Mouse (Mus musculus) ES-E14 (cell line): ENCODE measurements around the gene Csnk1e. TPM values are rescaled to one million over a fixed set of nuclear protein-coding genes. Genes with fewer than 3 reads are reported as not detected.

Source experiments
- DNase-seq: peaks from one replicate; pipeline ENCODE4 v3.0.0-alpha.2; 2013; ENCODE audit warnings: low read depth, low spot score
- H3K27ac ChIP-seq: 2 replicates; pipeline ENCODE4 v1.5.1; 2012; ENCODE audit warnings: low read depth, mild to moderate bottlenecking, low read length, moderate library complexity, mixed read lengths; ENCODE audit not compliant: poor library complexity, insufficient read depth, severe bottlenecking
- H3K36me3 ChIP-seq: 2 replicates; pipeline ENCODE4 v1.6.1; 2012; ENCODE audit warnings: mild to moderate bottlenecking, low read length, moderate library complexity, mixed read lengths; ENCODE audit not compliant: control insufficient read depth, poor library complexity, insufficient read depth, severe bottlenecking
- H3K4me1 ChIP-seq, 2 experiments: fragments of 150-350 bp in 1 of 2; sonication (generic) in 1 of 2; 2 replicates each; pipeline ENCODE4 v1.6.1; 2012; ENCODE audit warnings: low read length in 2 of 2, mild to moderate bottlenecking in 1 of 2, mixed read lengths in 1 of 2; ENCODE audit not compliant: control insufficient read depth in 2 of 2, insufficient read depth in 2 of 2, poor library complexity in 1 of 2
- H3K4me3 ChIP-seq, 2 experiments: fragments of 150-350 bp in 1 of 2; sonication (generic) in 1 of 2; 2 replicates each; pipeline ENCODE4 v1.5.1; 2012; ENCODE audit warnings: low read length in 2 of 2, low read depth in 1 of 2, mild to moderate bottlenecking in 1 of 2, mixed read lengths in 1 of 2; ENCODE audit not compliant: insufficient read depth in 1 of 2, poor library complexity in 1 of 2, severe bottlenecking in 1 of 2
- H3K9ac ChIP-seq: 2 replicates; pipeline ENCODE4 v1.6.1; 2012; ENCODE audit warnings: low read depth, mild to moderate bottlenecking, low read length, mixed read lengths; ENCODE audit not compliant: poor library complexity, insufficient read depth, severe bottlenecking
- H3K9me3 ChIP-seq: fragments of 150-350 bp; sonication (generic); 2 replicates; pipeline ENCODE4 v1.6.1; 2012; ENCODE audit warnings: low read depth, mild to moderate bottlenecking, low read length; ENCODE audit not compliant: control insufficient read depth, insufficient read depth
- CHD2 ChIP-seq: IDR thresholded peaks from 2 replicates; pipeline ENCODE4 v1.6.1; 2014; ENCODE audit warnings: mild to moderate bottlenecking, low read depth, low read length, inconsistent platforms
- HCFC1 ChIP-seq: IDR thresholded peaks from 2 replicates; pipeline ENCODE4 v1.6.1; 2012; ENCODE audit warnings: low read length, inconsistent platforms, borderline replicate concordance; ENCODE audit not compliant: insufficient read depth
- MAFK ChIP-seq: IDR thresholded peaks from 2 replicates; pipeline ENCODE4 v1.6.1; 2014; ENCODE audit warnings: mild to moderate bottlenecking, low read depth, low read length, inconsistent platforms; ENCODE audit not compliant: insufficient read depth
- ZC3H11A ChIP-seq: IDR thresholded peaks from 2 replicates; pipeline ENCODE4 v1.6.1; 2012; ENCODE audit warnings: low read depth, mild to moderate bottlenecking, inconsistent platforms, low read length, borderline replicate concordance
- ZNF384 ChIP-seq: IDR thresholded peaks from 2 replicates; pipeline ENCODE4 v1.6.1; 2012; ENCODE audit warnings: low read depth, low read length, inconsistent platforms
- in situ Hi-C, 2 experiments: fragments of 600-800 bp; cut with MboI; formaldehyde crosslinking; loops; one replicate each; pipeline ENCODE4 v1.15.1; 2025; ENCODE audit warnings: low sequenced_read_pairs in 2 of 2, inconsistent platforms in 1 of 2; ENCODE audit not compliant: unreplicated experiment in 2 of 2
- total RNA-seq: library from RNA; depleted of rRNA; stranded (reverse); fragments of 300-350 nt; gene quantifications from 2 replicates; pipeline ENCODE4 v1.2.3, GENCODE M21; 2012

Gene Csnk1e
- total RNA-seq, 1 experiment, result 82.0 TPM

DNA sequence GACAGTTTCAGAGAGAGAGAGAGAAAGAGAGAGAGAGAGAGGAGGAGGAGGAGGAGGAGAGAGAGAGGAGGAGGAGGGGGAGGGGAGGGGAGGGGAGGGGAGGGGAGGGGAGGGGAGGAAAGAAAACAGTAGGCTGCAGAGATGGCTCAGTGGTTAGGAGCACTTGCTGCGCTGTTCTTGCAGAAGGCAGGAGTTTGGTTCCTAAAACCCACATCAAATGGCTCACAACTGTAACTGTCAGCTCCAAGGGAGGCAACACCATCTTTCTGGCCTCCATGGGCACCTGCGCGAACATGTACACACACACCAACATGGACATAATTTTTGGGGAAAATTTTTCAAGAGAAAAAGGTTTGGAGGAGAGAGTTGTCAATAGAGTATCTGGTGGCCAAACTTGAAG, 42.2 kb downstream of the Csnk1e start:
- H3K4me3 ChIP-seq, result no peak overlapping the region
- in situ Hi-C loops, result no loop called here
- TF ChIP-seq MAFK, result no peak
- TF ChIP-seq ZNF384, result no peak
- no peak for TF ChIP-seq CHD2
- TF ChIP-seq HCFC1, result no peak
- TF ChIP-seq ZC3H11A, result no peak
- H3K9me3 ChIP-seq, result no peaks in the 10 kb centered on the region
- peaks cover 7% of the 10 kb centered on the region; the same call in 1 of the 2 replicates for H3K36me3 ChIP-seq
- no peak overlapping the region for H3K27ac ChIP-seq
- DNase-seq, result no peak
- H3K9ac ChIP-seq, result no peak overlapping the region
- H3K4me1 ChIP-seq, result peaks cover 13 to 14% of the 10 kb centered on the region in 2 experiments

DNA sequence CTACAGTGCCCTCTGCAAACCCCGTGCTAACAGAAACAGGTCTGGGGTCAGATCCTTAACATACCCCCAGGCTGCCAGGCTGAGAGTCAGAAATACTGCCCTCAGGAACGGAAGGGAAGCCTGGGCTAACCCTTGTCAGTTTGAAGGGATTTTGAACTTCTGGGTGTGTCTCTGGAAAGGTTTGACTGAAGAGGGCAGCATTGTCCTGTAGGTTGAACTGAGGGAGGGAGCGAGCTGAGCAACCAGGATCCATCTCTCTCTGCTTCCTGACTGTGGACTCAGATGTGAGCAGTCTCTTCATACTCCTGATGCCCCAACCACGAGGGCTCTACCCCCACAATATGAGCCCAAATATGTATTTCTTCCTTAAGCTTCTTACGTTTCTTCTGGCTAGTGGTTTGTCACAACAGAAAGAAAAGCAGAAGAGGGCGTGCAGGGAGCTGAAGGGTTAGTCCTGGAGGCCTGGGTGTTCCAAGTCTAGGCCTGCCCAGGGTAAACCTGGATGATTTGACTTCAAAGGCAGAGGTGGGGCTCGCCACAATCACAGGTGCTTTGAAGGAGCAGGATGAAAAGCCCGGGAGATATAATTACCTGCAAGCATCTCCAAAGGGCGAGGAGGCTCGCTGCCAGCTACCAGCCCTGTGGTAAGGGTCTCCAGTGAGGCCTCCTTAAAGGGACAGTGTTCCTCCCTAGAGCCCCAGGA, 43.9 kb downstream of the Csnk1e start:
- Histone ChIP-seq H3K4me1 (peaks cover 6% of the 10 kb centered on the region in 2 experiments; a peak in 3 of 4 replicates), H3K27ac (no peak overlapping the region), H3K9me3 (no peaks in the 10 kb centered on the region), H3K4me3 (no peak overlapping the region), H3K9ac (no peak overlapping the region), H3K36me3 (no peaks in the 10 kb centered on the region)
- in situ Hi-C loops, result no loop called here
- no peak for TF ChIP-seq ZNF384
- no peak for TF ChIP-seq ZC3H11A
- TF ChIP-seq HCFC1, result no peak
- no peak for TF ChIP-seq CHD2
- no peak for DNase-seq

DNA sequence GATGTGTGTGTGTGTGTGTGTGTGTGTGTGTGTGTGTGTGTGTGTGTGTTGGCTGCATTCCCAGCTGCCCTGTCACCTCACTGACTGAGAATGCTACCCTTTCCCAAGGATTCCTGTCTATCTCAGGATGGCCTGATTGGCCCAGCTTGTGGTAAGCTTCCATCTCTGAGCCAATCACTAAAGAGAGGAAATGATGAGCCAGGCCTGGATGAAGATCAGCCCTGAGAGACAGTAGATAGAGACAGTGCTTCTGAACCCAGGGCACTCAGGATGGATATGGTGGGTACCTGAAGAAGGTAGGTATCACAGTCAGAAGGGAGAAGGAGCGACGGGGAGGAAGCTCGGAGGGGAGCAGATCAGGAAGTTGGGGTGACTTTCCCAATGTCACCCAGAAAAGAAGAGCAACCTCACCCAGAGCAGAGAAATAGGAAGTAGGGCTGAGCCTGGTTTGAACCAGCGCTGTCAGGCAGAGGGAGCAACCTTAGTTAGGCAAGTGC, 46.2 kb downstream of the Csnk1e start:
- no peak for TF ChIP-seq ZNF384
- no peak for TF ChIP-seq CHD2
- no peak for TF ChIP-seq ZC3H11A
- TF ChIP-seq MAFK, result no peak
- no peak for TF ChIP-seq HCFC1

DNA sequence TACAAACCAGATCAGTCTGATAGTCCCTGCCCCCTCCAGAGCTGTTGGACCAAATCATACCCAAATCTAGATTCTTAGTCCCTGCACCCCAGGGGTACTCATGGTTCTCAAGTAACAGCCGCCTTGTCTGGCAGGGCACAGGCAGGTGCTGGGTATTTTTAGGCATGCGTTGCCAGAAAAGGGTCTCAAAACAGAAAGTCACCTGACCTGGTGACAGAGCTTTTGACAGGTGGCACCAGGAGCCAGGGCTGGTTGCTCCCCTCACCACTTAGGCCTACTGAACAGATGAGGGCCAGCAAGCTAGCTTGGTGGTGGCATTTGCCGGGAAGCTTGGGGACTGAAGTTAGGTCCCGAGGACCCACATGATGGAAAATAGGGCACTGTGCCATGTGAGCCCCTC, 48.8 kb downstream of the Csnk1e start:
- TF ChIP-seq HCFC1 (no peak), ZNF384 (no peak), ZC3H11A (no peak), CHD2 (no peak), MAFK (no peak)
- DNase-seq, result no peak
- Histone ChIP-seq H3K36me3 (no peaks in the 10 kb centered on the region), H3K9ac (no peak overlapping the region), H3K27ac (no peak overlapping the region), H3K4me1 (peaks cover 0 to 7% of the 10 kb centered on the region in 2 experiments; a peak in 3 of 4 replicates), H3K9me3 (no peaks in the 10 kb centered on the region), H3K4me3 (no peak overlapping the region)
- in situ Hi-C loops, result no loop called here

More for the DNA sequence above, 46.2 kb downstream of the Csnk1e start:
- no peak for DNase-seq
- no peak overlapping the region for H3K4me3 ChIP-seq
- H3K27ac ChIP-seq, result no peak overlapping the region
- no peaks in the 10 kb centered on the region for H3K36me3 ChIP-seq
- no peaks in the 10 kb centered on the region for H3K9me3 ChIP-seq
- peaks cover 0 to 2% of the 10 kb centered on the region in 2 experiments; a peak in 1 of 4 replicates for H3K4me1 ChIP-seq
- H3K9ac ChIP-seq, result no peak overlapping the region
- in situ Hi-C loops, result no loop called here

DNA sequence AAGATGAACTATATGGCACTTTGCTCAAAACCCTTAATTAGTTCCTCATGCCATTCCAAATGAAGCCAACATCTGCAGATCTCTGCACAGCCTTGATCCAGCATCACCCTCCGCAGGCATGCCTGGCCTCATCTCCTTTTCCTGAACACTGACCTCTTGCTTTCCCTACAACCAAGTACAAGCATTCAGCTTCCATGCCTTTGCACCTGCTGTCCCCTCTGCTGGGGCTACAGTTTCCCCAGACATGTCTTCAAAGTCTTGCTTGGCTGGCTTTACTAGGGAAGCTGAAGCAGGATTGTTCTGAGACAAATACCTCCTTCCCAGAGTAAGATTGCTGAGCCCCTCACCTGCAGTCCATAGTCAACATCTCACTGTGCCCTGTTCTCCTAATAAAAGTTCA, 51.1 kb downstream of the Csnk1e start:
- no peaks in the 10 kb centered on the region for H3K36me3 ChIP-seq
- H3K9me3 ChIP-seq, result no peaks in the 10 kb centered on the region
- no peak overlapping the region for H3K4me3 ChIP-seq
- no peak for TF ChIP-seq HCFC1
- TF ChIP-seq MAFK, result no peak
- no peak for DNase-seq
- in situ Hi-C loops, result no loop called here
- H3K27ac ChIP-seq, result no peak overlapping the region
- peaks cover 2 to 25% of the 10 kb centered on the region in 2 experiments; a peak in 3 of 4 replicates for H3K4me1 ChIP-seq
- no peak overlapping the region for H3K9ac ChIP-seq
